Mouse (Mus musculus): ENCODE results near the gene Cc2d1b.

The Cc2d1b gene

GRCm38 (mm10) chr4:108638752-108639151 is 19.0 kb downstream of the Cc2d1b start:
- DNase-seq (ENCODE audit: low read depth, low spot score) = no peak

- peak; percentile 84 for DNase-seq (ENCODE audit: low read depth, low spot score)
Measured at GRCm38 (mm10) chr4:108664407-108664806, 44.7 kb downstream of the Cc2d1b start.
